20 mouse cellular contexts compared by ENCODE assay signal in the genomic region with DNA sequence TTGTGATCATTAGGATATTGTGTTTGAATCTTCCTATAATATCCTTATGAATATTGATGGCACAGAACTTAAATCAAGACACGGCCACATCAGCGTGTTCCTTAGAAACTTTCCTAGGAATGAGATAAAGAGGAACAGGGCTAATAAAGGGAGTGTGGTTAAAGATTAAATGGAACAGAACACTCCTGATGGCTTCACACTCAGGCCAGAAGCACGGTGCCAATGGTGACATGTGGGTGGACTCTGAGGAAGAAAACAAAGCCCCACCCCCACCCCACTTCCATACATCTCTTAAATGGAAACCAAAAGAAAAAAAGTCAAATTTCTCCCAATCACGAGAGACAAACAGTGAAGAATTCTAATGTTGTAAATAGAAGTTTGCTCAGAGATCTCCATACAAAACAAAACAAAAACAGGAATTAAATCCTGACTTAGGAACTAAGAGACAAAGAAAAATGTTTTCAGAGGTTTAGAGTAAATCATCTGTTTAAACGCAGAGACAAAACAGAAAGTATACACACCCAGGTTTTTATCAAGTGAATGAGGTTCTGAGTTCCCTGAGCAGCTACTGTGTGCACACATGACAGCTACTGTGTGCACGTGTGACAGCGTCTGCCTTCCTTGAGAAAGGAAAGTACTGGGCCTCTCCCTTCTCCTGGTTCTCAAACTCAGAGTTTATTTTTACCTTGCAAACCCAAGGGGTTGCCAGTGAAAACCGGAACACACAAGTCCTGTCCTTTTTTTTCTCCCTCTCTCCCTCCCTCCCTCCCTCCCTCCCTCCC. TPM values are rescaled to one million over a fixed set of nuclear protein-coding genes. Genes with fewer than 3 reads are reported as not detected.
DNase-seq lines count a peak whose midpoint lies in the region; ATAC-seq and TF ChIP-seq lines count a peak whose summit lies in the region.
"Had no signal": no experiment of that assay in that cellular context is flagged by ENCODE, and none has a peak within 500 bp of the region (broad histone marks: within the 10 kb centered on the region; RNA-seq: fewer than 3 reads in every experiment).

No protein-coding gene starts in this region.

- no peak for TF ChIP-seq CTCF in gastrocnemius, adult 2 months (IDR thresholded peaks at IDR 0.05)
- no peak for TF ChIP-seq CTCF in liver, adult 2 months (IDR thresholded peaks at IDR 0.05; ENCODE audit: low read depth, low read length)
- no peak for TF ChIP-seq CTCF in small intestine, adult 2 months (IDR thresholded peaks at IDR 0.05; ENCODE audit: extremely low read depth, insufficient read length, insufficient replicate concordance, low read depth, low read length)
- TF ChIP-seq CTCF in midbrain, postnatal 0 days (IDR thresholded peaks at IDR 0.05) = no peak

- 18% methylated on average over 8 of the region's 8 CpGs for WGBS in liver, adult 2 months
- WGBS in liver, embryonic 11.5 days = 45% methylated on average over 8 of the region's 8 CpGs
- WGBS in intestine, embryonic 16.5 days = 41% methylated on average over 8 of the region's 8 CpGs
- 13% methylated on average over 8 of the region's 8 CpGs for WGBS in small intestine, adult 2 months
- WGBS in midbrain, postnatal 0 days = 71% methylated on average over 8 of the region's 8 CpGs
- WGBS in midbrain, embryonic 11.5 days = 67% methylated on average over 8 of the region's 8 CpGs

- 0 out of 2 replicates have a peak overlapping the region, but pooled peaks have one; percentile 34 for H3K9ac ChIP-seq in liver, adult 2 months (ENCODE audit: low read depth, low read length)
- H3K9ac ChIP-seq in liver, embryonic 11.5 days (ENCODE audit: low read depth, low read length) = no peak overlapping the region
- H3K9ac ChIP-seq in intestine, embryonic 16.5 days (ENCODE audit: low read depth, low read length) = no peak overlapping the region
- H3K9ac ChIP-seq in midbrain, postnatal 0 days (replicated peaks; ENCODE audit: low read length, poor library complexity, severe bottlenecking) = no peak overlapping the region
- no peak overlapping the region for H3K9ac ChIP-seq in midbrain, embryonic 11.5 days (ENCODE audit: low read length)
- H3K9ac ChIP-seq: forebrain, postnatal 0 days; hindbrain, embryonic 12.5 days; liver, embryonic 13.5 days had no signal

- DNase-seq in gastrocnemius, adult 2 months = no peak
- DNase-seq in gastrocnemius, adult 8-10 months (ENCODE audit: low spot score in 2 of 2) = no peak
- peak; percentile 88 for DNase-seq in liver, adult 2 months (ENCODE audit: extremely low read depth, low read depth, low spot score)
- no peak for DNase-seq in liver, embryonic 11.5 days (ENCODE audit: low spot score)
- no peak for DNase-seq in midbrain, postnatal 0 days (ENCODE audit: low spot score)
- DNase-seq in midbrain, embryonic 11.5 days (ENCODE audit: low spot score, missing footprints) = no peak
- DNase-seq: adrenal gland, postnatal 25 days; cerebellum, adult 2 months; cerebellum, postnatal 36 days; forebrain, postnatal 0 days; heart, adult 11 months; left cerebral cortex, postnatal 4 days; liver, embryonic 13.5 days; lung, postnatal 10 days; thymus, postnatal 36 days had no signal

- TF ChIP-seq POLR2A in liver, adult 2 months (IDR thresholded peaks at IDR 0.05; ENCODE audit: extremely low read depth, insufficient read depth, low read length) = no peak
- no peak for TF ChIP-seq POLR2A in small intestine, adult 2 months (IDR thresholded peaks at IDR 0.05; ENCODE audit: low read depth, low read length)

- H3K36me3 ChIP-seq in liver, adult 2 months (ENCODE audit: control insufficient read depth, insufficient read depth, low read length) = no peaks in the 10 kb centered on the region
- H3K36me3 ChIP-seq in liver, embryonic 11.5 days (ENCODE audit: control insufficient read depth, insufficient read depth, low read length) = no peaks in the 10 kb centered on the region
- no peaks in the 10 kb centered on the region for H3K36me3 ChIP-seq in intestine, embryonic 16.5 days (ENCODE audit: control insufficient read depth, insufficient read depth, low read length)
- H3K36me3 ChIP-seq in small intestine, adult 2 months (ENCODE audit: control insufficient read depth, insufficient read depth, low read length) = no peaks in the 10 kb centered on the region
- H3K36me3 ChIP-seq in midbrain, postnatal 0 days (ENCODE audit: insufficient read depth, low read length) = no peaks in the 10 kb centered on the region
- H3K36me3 ChIP-seq in midbrain, embryonic 11.5 days (ENCODE audit: control insufficient read depth, insufficient read depth, low read length) = no peaks in the 10 kb centered on the region
- H3K36me3 ChIP-seq: forebrain, embryonic 10.5 days; hindbrain, embryonic 12.5 days; liver, embryonic 13.5 days had no signal

- ATAC-seq in liver, embryonic 11.5 days (replicated peaks; ENCODE audit: low FRiP score) = no peak
- peak; percentile 88 for ATAC-seq in intestine, embryonic 16.5 days
- ATAC-seq in midbrain, postnatal 0 days (ENCODE audit: low FRiP score) = no peak
- no peak for ATAC-seq in midbrain, embryonic 11.5 days (ENCODE audit: low FRiP score)
- ATAC-seq: forebrain, postnatal 0 days had no signal

- no peaks in the 10 kb centered on the region for H3K9me3 ChIP-seq in liver, embryonic 11.5 days (ENCODE audit: control insufficient read depth, low read length)
- H3K9me3 ChIP-seq in intestine, embryonic 16.5 days (ENCODE audit: control insufficient read depth, low read length) = no peaks in the 10 kb centered on the region
- H3K9me3 ChIP-seq in midbrain, postnatal 0 days (ENCODE audit: low read length) = no peaks in the 10 kb centered on the region
- no peaks in the 10 kb centered on the region for H3K9me3 ChIP-seq in midbrain, embryonic 11.5 days (ENCODE audit: control insufficient read depth, low read length)
- H3K9me3 ChIP-seq: forebrain, embryonic 10.5 days; hindbrain, embryonic 12.5 days; liver, embryonic 13.5 days had no signal

- peak overlapping the region; percentile 90 for H3K27ac ChIP-seq in gastrocnemius, adult 2 months
- peak overlapping the region; percentile 75 for H3K27ac ChIP-seq in liver, adult 2 months (replicated peaks; ENCODE audit: insufficient read depth, low read depth, low read length)
- no peak overlapping the region for H3K27ac ChIP-seq in liver, embryonic 11.5 days (ENCODE audit: low read depth, low read length)
- H3K27ac ChIP-seq in intestine, embryonic 16.5 days (ENCODE audit: low read length) = 0 out of 2 replicates have a peak overlapping the region, but pooled peaks have one; percentile 23
- peak overlapping the region; percentile 66 for H3K27ac ChIP-seq in small intestine, adult 2 months (ENCODE audit: insufficient read depth, low read depth, low read length)
- H3K27ac ChIP-seq in midbrain, postnatal 0 days (ENCODE audit: low read depth, low read length) = no peak overlapping the region
- H3K27ac ChIP-seq in midbrain, embryonic 11.5 days (ENCODE audit: low read depth, low read length) = no peak overlapping the region
- H3K27ac ChIP-seq: forebrain, embryonic 10.5 days; hindbrain, embryonic 12.5 days; kidney, postnatal 0 days; liver, embryonic 13.5 days had no signal

- peaks cover 11% of the 10 kb centered on the region for H3K4me1 ChIP-seq in liver, adult 2 months (ENCODE audit: control insufficient read depth, insufficient read depth, low read length)
- H3K4me1 ChIP-seq in liver, embryonic 11.5 days (replicated peaks; ENCODE audit: control insufficient read depth, insufficient read depth, low read length) = peaks cover 4% of the 10 kb centered on the region; the same call in 1 of the 2 replicates
- peaks cover 7% of the 10 kb centered on the region; the same call in 1 of the 2 replicates for H3K4me1 ChIP-seq in intestine, embryonic 16.5 days (ENCODE audit: control insufficient read depth, insufficient read depth, low read length)
- peaks cover 6% of the 10 kb centered on the region; the same call in 1 of the 2 replicates for H3K4me1 ChIP-seq in small intestine, adult 2 months (ENCODE audit: control insufficient read depth, insufficient read depth, insufficient read length, low read length)
- H3K4me1 ChIP-seq in midbrain, postnatal 0 days (ENCODE audit: insufficient read depth, low read length) = no peaks in the 10 kb centered on the region
- H3K4me1 ChIP-seq in midbrain, embryonic 11.5 days (ENCODE audit: control insufficient read depth, insufficient read depth, low read length) = no peaks in the 10 kb centered on the region

- no peak overlapping the region for H3K4me2 ChIP-seq in liver, embryonic 11.5 days
- no peak overlapping the region for H3K4me2 ChIP-seq in intestine, embryonic 16.5 days (ENCODE audit: low read depth, low read length)
- no peak overlapping the region for H3K4me2 ChIP-seq in midbrain, postnatal 0 days (ENCODE audit: low read depth, low read length, poor library complexity, severe bottlenecking)
- no peak overlapping the region for H3K4me2 ChIP-seq in midbrain, embryonic 11.5 days
- H3K4me2 ChIP-seq: hindbrain, embryonic 12.5 days; liver, embryonic 13.5 days had no signal

- no peaks in the 10 kb centered on the region for H3K27me3 ChIP-seq in liver, adult 2 months (ENCODE audit: control insufficient read depth, insufficient read depth, low read length)
- no peaks in the 10 kb centered on the region for H3K27me3 ChIP-seq in liver, embryonic 11.5 days (replicated peaks; ENCODE audit: control insufficient read depth, insufficient read depth, low read length)
- H3K27me3 ChIP-seq in intestine, embryonic 16.5 days (replicated peaks; ENCODE audit: control insufficient read depth, insufficient read depth, low read length) = no peaks in the 10 kb centered on the region
- H3K27me3 ChIP-seq in small intestine, adult 2 months (ENCODE audit: control insufficient read depth, insufficient read depth, low read length) = no peaks in the 10 kb centered on the region
- no peaks in the 10 kb centered on the region for H3K27me3 ChIP-seq in midbrain, postnatal 0 days (ENCODE audit: insufficient read depth, low read length)
- H3K27me3 ChIP-seq in midbrain, embryonic 11.5 days (ENCODE audit: control insufficient read depth, insufficient read depth, low read length) = no peaks in the 10 kb centered on the region
- H3K27me3 ChIP-seq: hindbrain, embryonic 12.5 days; liver, embryonic 13.5 days had no signal

- intact Hi-C loops in gastrocnemius, adult 2 months (cut with DNase I) = no loop called here

- H3K4me3 ChIP-seq in gastrocnemius, adult 2 months = no peak overlapping the region; the same call in 1 of the 2 replicates
- no peak overlapping the region for H3K4me3 ChIP-seq in liver, adult 2 months (ENCODE audit: insufficient read depth, low read depth, low read length)
- no peak overlapping the region for H3K4me3 ChIP-seq in liver, embryonic 11.5 days (ENCODE audit: low read depth, low read length)
- no peak overlapping the region for H3K4me3 ChIP-seq in intestine, embryonic 16.5 days (ENCODE audit: low read length)
- H3K4me3 ChIP-seq in small intestine, adult 2 months (ENCODE audit: low read depth, low read length) = no peak overlapping the region
- H3K4me3 ChIP-seq in midbrain, postnatal 0 days (ENCODE audit: low read depth, low read length) = no peak overlapping the region
- H3K4me3 ChIP-seq in midbrain, embryonic 11.5 days (ENCODE audit: low read depth, low read length) = no peak overlapping the region
- H3K4me3 ChIP-seq: forebrain, embryonic 10.5 days; hindbrain, embryonic 12.5 days; liver, embryonic 13.5 days had no signal

- H3K79me2 ChIP-seq in liver, adult 2 months (ENCODE audit: control insufficient read depth, insufficient read depth, low read length) = no peaks in the 10 kb centered on the region

RNA-seq across cellular contexts. Expression of a gene that starts 19.3 kb away (rescaled TPM):
- 10 to 100 TPM in 1 of 2 experiments, 1 to 10 TPM in 1; 8.2 to 10.4 TPM for total RNA-seq in gastrocnemius, adult 2 months (2021)
- 10 to 100 TPM in 3 of 4 experiments, 1 to 10 TPM in 1; 8.6 to 12.1 (median 10.2) TPM for total RNA-seq in gastrocnemius, adult 8-10 months (2022)
- total RNA-seq in liver, adult 2 months (2014; rRNA removed) = 33.1 and 33.9 TPM in 2 replicates
- polyA plus RNA-seq in liver, adult 2 months (2012; rRNA removed) = 18.8 and 19.4 TPM in 2 replicates
- polyA plus RNA-seq in liver, embryonic 11.5 days (2014; fragmentation: Nextera tagmentation; extraction: Ambion mirVana) = 37.3 and 39.3 TPM in 2 replicates
- 67.7 and 71.8 TPM in 2 replicates for polyA plus RNA-seq in intestine, embryonic 16.5 days (2015; fragmentation: Nextera tagmentation; extraction: Ambion mirVana)
- polyA plus RNA-seq in small intestine, adult 2 months (2012; rRNA removed) = 13.6 and 16.6 TPM in 2 replicates
- total RNA-seq in midbrain, postnatal 0 days (2014; rRNA removed) = 66.2 and 74.8 TPM in 2 replicates
- polyA plus RNA-seq in midbrain, postnatal 0 days (2015; fragmentation: Nextera tagmentation; extraction: Ambion mirVana) = 63.0 and 65.4 TPM in 2 replicates
- 60.0 and 60.4 TPM in 2 replicates for polyA plus RNA-seq in midbrain, embryonic 11.5 days (2014; fragmentation: Nextera tagmentation; extraction: Ambion mirVana)

RNA-seq across cellular contexts. Expression of a gene that starts 23.8 kb away (rescaled TPM):
- total RNA-seq in gastrocnemius, adult 2 months (2021) = 10 to 100 TPM; 94.4 to 98.0 TPM
- 100 to 1,000 TPM in 3 of 4 experiments, 10 to 100 TPM in 1; 95.4 to 131 (median 109) TPM for total RNA-seq in gastrocnemius, adult 8-10 months (2022)
- 12.2 and 12.6 TPM in 2 replicates for total RNA-seq in liver, adult 2 months (2014; rRNA removed)
- 10.9 and 13.6 TPM in 2 replicates for polyA plus RNA-seq in liver, adult 2 months (2012; rRNA removed)
- 9.0 TPM in 2 replicates for polyA plus RNA-seq in liver, embryonic 11.5 days (2014; fragmentation: Nextera tagmentation; extraction: Ambion mirVana)
- 7.1 and 7.3 TPM in 2 replicates for polyA plus RNA-seq in intestine, embryonic 16.5 days (2015; fragmentation: Nextera tagmentation; extraction: Ambion mirVana)
- polyA plus RNA-seq in small intestine, adult 2 months (2012; rRNA removed) = 15.9 and 32.1 TPM in 2 replicates
- total RNA-seq in midbrain, postnatal 0 days (2014; rRNA removed) = 93.5 and 94.2 TPM in 2 replicates
- polyA plus RNA-seq in midbrain, postnatal 0 days (2015; fragmentation: Nextera tagmentation; extraction: Ambion mirVana) = 11.7 and 13.7 TPM in 2 replicates
- 11.3 and 13.0 TPM in 2 replicates for polyA plus RNA-seq in midbrain, embryonic 11.5 days (2014; fragmentation: Nextera tagmentation; extraction: Ambion mirVana)

Comparison
In these comparisons a context has a peak if more than half of its experiments do, and no peak if none do; other contexts are left out.
1. H3K27ac ChIP-seq: peak in gastrocnemius, adult 2 months (single experiment), liver, adult 2 months (single experiment), intestine, embryonic 16.5 days (single experiment) and small intestine, adult 2 months (single experiment); none in liver, embryonic 11.5 days (single experiment), midbrain, postnatal 0 days (single experiment) and midbrain, embryonic 11.5 days (single experiment).